Mouse (Mus musculus) monocyte, adult 5-6 weeks (primary cell): ENCODE measurements around the gene 0610030E20Rik. TPM values are rescaled to one million over a fixed set of nuclear protein-coding genes. Genes with fewer than 3 reads are reported as not detected.

Source experiments
- ATAC-seq: fragments of 153-309, 156-312 bp; replicated peaks from 2 replicates; pipeline ENCODE4 v1.8.0; 2017; ENCODE audit warnings: mild to moderate bottlenecking; ENCODE audit not compliant: low TSS enrichment, insufficient number of reproducible peaks, severe bottlenecking, poor library complexity, low FRiP score
- total RNA-seq: library from RNA; stranded (forward); fragments of 200-1000, 200-491, 200-594 nt; gene quantifications from 3 replicates; pipeline ENCODE4 v1.2.3, GENCODE M21; 2017

The 0610030E20Rik gene
- total RNA-seq, 1 experiment from 2014 or later, result 20.1 TPM

DNA sequence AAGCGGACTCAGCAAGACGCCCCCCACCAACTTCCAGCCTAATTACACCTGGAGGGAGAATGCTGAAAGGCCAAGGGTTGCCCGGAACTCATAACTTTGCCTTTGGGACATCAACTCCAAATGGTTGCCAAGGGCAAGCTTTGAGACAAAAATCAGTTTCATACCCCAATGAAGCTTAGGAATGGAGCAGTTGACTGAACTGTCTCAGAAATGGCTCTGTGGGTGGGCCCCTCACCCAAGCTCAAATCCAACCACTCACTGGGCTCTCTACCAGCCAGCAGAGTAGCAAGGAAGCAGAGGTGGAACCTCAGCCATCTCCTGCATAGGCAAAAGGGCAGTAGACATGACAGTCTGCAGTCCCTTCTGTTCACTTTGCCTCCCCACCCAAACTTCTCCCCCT is 40.7 kb downstream of the 0610030E20Rik start:
- ATAC-seq, result no peak

DNA sequence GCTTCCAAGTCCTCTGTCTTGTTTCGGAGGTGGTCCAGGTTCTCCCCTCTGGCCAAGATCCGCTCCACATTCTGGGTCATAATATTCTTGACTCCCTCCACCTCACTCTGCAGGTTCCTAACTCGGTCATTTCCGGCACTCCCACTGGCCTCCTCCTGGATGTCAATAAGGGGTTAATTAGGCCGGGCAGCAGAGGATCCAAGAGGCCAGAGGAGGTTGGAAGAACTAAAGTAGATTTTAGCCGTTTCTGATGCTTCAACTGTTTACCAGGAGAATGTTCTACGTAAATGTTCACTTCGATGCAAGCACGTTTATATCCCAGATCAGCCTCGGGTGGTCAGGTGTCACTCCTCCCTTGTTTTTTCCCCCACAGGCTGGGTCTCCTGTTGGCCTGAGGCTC is 41.1 kb downstream of the 0610030E20Rik start:
- ATAC-seq, result no peak

DNA sequence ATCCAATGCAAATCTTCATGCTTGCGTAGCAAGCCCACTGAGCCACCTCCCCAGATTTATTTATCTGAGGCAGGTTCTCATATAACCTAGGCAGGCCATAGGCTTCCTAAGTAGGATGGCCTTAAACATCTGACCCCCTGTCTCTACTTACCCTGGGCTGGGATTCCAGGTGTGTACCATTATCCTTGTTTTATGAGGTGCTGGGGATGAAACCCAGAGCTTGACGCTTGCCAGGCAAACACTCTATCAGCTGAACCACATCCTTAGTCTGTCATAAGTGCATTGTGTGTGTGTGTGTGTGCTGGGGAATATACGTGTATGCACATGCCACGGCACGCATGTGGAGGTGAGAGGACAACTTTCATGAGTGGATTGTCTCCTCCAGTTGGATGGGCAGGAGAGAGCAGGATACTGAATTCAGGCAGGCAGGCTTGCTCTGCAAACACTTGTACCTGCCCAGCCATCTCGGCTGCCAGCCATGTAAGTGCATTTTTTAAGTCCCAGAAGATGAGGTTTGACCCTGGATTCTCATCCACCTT is 41.7 kb downstream of the 0610030E20Rik start:
- ATAC-seq, result no peak

DNA sequence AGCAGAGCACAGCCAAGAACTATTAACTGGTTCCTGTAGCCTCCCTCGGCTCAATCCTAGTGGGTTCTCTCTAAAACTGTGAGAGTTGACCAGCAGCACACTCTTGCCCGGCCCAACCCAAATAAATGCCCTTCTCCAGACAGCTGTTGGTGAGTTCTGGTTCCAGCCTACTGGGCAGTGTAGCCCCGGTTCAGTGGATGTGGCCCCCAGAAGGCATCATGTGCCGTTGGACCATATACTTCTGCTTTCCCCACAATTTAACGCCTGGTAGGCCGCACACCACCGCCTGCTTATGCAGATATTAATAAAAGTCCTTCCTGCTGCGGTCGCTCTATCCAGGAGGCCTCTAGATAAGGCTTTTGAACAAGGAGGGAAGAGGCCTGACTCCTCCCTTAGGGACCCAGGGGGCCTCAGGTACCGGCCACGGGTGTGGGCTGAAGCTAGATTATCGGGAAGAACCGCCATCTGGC is 42.4 kb downstream of the 0610030E20Rik start:
- ATAC-seq, result peak; percentile 43

DNA sequence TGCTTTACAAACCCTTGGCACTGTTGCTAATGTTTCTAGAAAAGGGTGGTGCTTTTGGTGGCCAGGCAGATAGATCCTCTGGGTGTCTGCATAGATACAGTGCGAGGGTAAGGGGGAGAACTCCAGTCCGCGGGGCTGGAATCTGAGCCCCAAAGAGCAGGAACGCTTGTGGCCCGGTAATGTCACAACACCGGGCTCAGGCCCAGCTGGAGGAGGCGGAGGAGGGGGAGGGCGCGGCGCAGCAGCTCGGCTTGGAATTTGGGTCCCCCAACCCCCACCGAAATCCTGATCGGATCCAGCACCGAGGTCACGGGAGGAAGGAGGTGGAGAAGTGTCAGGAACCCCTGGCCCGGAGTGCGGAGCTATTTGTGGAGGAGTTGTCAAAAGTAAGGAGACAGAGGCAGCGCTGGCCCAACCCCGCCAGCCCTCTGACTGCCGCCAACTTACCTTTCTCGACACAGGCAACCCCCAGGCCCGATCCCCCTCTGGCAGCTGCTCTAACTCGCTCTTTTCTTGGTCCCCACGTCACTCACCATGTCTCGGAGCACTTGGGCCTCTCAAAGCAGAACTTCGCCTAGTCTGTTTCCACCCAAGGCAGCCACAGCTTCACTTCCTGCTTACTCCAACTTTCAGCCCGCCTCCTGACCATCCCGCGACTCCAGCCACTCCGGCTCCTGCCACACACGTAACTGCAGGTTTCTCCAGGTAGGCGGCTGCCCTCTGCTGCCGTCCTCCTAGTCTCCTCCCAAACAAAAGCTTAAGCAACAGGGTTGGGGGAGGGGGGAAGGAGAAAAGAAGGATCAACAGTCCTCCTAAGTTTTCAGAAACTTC is 43.0 kb downstream of the 0610030E20Rik start, which contains the start of gene Vamp8:
Gene Vamp8, minus strand, starts transcription at position 763 of the 831 bp plus-strand sequence.
- ATAC-seq, result peak; percentile 87

DNA sequence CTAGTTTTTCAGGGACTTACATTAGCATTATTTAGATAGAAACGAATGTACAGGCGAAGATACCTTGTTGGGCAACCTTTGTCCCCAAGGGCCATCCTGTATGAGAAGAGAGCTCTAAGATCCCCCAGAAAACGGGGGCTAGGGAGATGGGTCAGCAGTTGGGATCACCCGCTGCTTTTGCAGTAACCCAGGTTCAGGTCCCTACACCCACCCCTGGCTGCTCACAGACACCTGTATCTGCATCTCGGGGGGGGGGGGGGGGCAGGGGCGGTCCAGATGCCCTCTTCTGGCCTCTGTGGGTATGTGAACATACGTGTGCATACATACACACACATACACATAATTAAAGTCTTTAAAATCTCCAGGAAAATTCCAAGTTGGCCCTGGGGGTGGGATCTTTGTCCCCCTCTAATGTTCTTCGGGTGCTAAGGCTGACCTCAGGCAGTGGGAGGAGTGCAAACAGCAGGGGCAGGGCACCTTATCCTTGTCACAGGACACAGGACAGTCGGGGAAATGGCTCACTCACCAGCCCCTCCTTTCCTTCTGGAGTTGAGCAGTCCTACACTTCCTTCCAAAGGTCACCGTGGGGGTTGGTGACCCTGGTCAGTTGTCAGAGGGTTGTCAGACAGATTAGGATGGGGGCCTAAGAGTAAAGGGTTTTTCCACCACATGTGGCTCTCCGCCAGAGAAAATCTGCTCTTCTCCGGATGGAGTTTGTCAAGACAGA is 43.8 kb downstream of the 0610030E20Rik start:
- no peak for ATAC-seq

DNA sequence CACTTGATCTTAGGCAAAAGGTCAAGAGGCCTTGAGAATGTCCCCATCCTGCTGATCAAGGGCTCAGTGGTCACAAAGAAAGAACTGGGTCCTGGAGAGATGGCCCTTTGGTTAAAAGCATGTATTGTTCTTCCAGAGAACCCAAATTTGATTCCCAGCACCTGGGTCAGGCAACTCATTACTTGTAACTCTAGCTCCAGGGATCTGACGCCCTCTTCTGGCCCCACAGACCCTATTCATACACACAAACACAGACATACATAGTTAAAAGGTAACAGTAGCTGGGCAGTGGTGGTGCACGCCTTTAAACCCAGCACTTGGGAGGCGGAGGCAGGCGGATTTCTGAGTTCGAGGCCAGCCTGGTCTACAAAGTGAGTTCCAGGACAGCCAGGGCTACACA is 45.2 kb downstream of the 0610030E20Rik start:
- ATAC-seq, result no peak

DNA sequence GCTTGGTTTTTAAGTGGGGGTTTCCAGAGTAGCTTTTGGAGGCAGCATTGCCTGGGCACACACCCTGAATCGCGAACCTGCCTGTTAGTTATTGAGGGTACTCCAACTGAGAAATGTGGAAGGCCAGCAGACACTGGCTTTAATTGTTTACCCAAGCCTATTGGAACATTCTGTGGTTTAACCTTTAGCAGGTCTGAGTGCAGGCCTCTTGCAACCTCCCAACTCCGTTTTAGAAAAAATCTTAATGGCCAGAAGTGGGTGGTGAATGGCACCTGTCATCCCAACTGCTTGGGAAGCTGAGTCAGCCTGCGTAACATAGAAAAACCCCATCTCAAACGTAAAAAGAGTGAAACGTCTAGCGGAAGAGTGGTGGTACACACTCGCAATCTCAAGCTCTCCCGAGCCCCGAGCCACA is 49.7 kb downstream of the 0610030E20Rik start:
- ATAC-seq, result no peak

DNA sequence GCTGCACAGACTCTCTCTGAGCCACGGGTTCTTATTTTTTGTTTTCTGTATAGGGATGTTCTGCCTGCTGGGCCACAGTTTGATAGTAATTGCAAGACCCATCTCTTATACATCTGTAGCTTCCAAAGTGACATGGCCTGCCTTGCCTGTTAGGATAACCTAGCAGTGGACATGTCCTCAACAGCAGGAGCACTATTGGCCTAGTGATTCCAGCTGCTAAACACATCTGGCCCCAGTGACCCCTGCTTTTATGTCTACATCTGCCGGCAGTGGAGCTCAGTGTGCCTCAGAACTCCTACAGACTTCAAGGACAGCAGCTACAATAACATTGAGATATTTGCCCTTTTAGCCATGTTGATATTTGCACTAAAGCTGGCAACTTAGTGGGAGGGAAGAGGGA is 52.9 kb downstream of the 0610030E20Rik start:
- ATAC-seq, result no peak

DNA sequence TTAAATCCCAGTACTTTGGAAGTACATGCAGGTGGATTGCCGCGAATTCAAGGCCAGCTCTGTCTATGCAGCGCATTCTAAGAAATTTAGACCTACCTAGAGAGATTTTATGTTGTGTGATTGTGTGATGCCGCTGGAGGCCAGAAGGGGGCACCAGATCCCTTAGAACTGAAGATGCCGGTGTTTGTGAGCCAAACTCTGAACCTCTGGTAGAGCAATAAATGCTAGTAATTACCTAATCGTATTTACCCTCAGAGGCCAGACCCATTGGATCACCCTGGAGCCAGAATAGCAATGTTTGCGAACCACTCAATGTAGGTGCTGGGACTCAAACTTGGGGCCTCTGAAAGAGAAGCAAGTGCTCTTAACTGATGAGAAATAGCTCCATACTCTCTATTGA is 54.8 kb downstream of the 0610030E20Rik start:
- peak; percentile 88 for ATAC-seq

Other genes with a start within 250 kb of the 0610030E20Rik start
- 28.9 to 43.8 TPM (median 38.3 TPM) in 3 replicates for gene St3gal5, start 249.7 kb upstream of the 0610030E20Rik start, total RNA-seq
- 0.49 TPM in 1 of 3 replicates, not detected in the others for gene Atoh8, start 111.7 kb upstream of the 0610030E20Rik start, total RNA-seq
- gene Sftpb, start 42.7 kb upstream of the 0610030E20Rik start, total RNA-seq, result not detected in 3 replicates
- gene Usp39, start 2.1 kb upstream of the 0610030E20Rik start, total RNA-seq, result 22.6 to 41.7 TPM (median 35.3 TPM) in 3 replicates
- 1.4 to 2.3 TPM in 2 of 3 replicates, not detected in the other for gene Tmem150a, start 8.1 kb downstream of the 0610030E20Rik start, total RNA-seq
- 51.8 to 77.7 TPM (median 56.1 TPM) in 3 replicates for gene Rnf181, start 19.6 kb downstream of the 0610030E20Rik start, total RNA-seq
- gene Vamp5, start 33.2 kb downstream of the 0610030E20Rik start, total RNA-seq, result 6.6 to 20.9 TPM (median 13.2 TPM) in 3 replicates
- 202 to 246 TPM (median 207 TPM) in 3 replicates for gene Vamp8, start 43.4 kb downstream of the 0610030E20Rik start, total RNA-seq
- gene Ggcx, start 67.0 kb downstream of the 0610030E20Rik start, total RNA-seq, result 10.1 to 13.9 TPM (median 11.1 TPM) in 3 replicates
- 122 to 186 TPM (median 164 TPM) in 3 replicates for gene Mat2a, start 92.2 kb downstream of the 0610030E20Rik start, total RNA-seq
- gene Sh2d6, start 174.4 kb downstream of the 0610030E20Rik start, total RNA-seq, result 0.75 TPM in 1 of 3 replicates, not detected in the others
- 54.4 to 71.6 TPM (median 54.8 TPM) in 3 replicates for gene Capg, start 197.1 kb downstream of the 0610030E20Rik start, total RNA-seq